Comparison of ENCODE assay signal across 9 mouse cellular contexts in the genomic region with DNA sequence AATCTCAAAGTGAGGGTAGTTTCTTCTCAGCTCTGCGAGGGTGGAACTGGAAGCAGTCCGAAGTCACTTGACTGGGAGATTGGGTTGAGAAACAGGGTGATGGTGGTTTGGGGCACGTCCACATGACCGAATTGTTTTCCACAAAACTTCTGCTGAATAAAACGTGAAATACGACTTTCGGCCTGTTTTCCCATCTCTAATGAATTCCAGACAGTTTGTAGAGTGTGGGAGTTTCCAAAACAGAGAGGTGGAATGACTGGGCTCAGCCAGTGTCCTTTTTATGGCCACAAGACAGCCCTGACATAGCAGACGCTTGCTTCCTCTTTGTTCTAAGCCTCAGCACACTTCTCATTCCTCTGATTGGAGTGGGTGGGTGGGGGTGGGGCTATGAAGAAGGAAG. TPM values are rescaled to one million over a fixed set of nuclear protein-coding genes. Genes with fewer than 3 reads are reported as not detected.
A peak's percentile ranks its signal among the peaks of the same experiment; 100 is the strongest.
DNase-seq lines count a peak whose midpoint lies in the region; ATAC-seq lines count a peak whose summit lies in the region.
"Had no signal": no experiment of that assay in that cellular context is flagged by ENCODE, and none has a peak within 500 bp of the region (broad histone marks: within the 10 kb centered on the region; RNA-seq: fewer than 3 reads in every experiment).

No protein-coding gene starts in this region.

- no peaks in the 10 kb centered on the region for H3K9me3 ChIP-seq in embryonic facial prominence, embryonic 11.5 days (replicated peaks; ENCODE audit: control insufficient read depth, low read length)
- no peaks in the 10 kb centered on the region for H3K9me3 ChIP-seq in embryonic facial prominence, embryonic 10.5 days
- H3K9me3 ChIP-seq in midbrain, embryonic 11.5 days (ENCODE audit: control insufficient read depth, low read length) = no peaks in the 10 kb centered on the region
- H3K9me3 ChIP-seq in midbrain, embryonic 16.5 days (replicated peaks; ENCODE audit: control insufficient read depth, low read length, poor library complexity, severe bottlenecking) = no peaks in the 10 kb centered on the region
- H3K9me3 ChIP-seq: megakaryocyte, embryonic 14.5 days had no signal

- 64% methylated on average over 8 of the region's 8 CpGs for whole genome bisulfite sequencing in embryonic facial prominence, embryonic 11.5 days
- WGBS in embryonic facial prominence, embryonic 10.5 days = 73% methylated on average over 8 of the region's 8 CpGs
- WGBS in midbrain, embryonic 11.5 days = 83% methylated on average over 8 of the region's 8 CpGs
- WGBS in midbrain, embryonic 16.5 days = 83% methylated on average over 8 of the region's 8 CpGs

- no peaks in the 10 kb centered on the region for H3K27me3 ChIP-seq in embryonic facial prominence, embryonic 11.5 days (ENCODE audit: control insufficient read depth, insufficient read depth, low read length)
- 0 out of 2 replicates have a peak, but pooled peaks cover 4% of the 10 kb centered on the region for H3K27me3 ChIP-seq in embryonic facial prominence, embryonic 10.5 days (replicated peaks; ENCODE audit: low read depth, poor library complexity, severe bottlenecking)
- no peaks in the 10 kb centered on the region for H3K27me3 ChIP-seq in midbrain, embryonic 11.5 days (ENCODE audit: control insufficient read depth, insufficient read depth, low read length)
- H3K27me3 ChIP-seq in midbrain, embryonic 16.5 days (ENCODE audit: control insufficient read depth, insufficient read depth, low read depth, low read length) = no peaks in the 10 kb centered on the region
- H3K27me3 ChIP-seq: megakaryocyte, embryonic 14.5 days had no signal

- H3K27ac ChIP-seq in embryonic facial prominence, embryonic 11.5 days (replicated peaks; ENCODE audit: low read depth, low read length) = no peak overlapping the region
- no peak overlapping the region for H3K27ac ChIP-seq in embryonic facial prominence, embryonic 10.5 days (replicated peaks)
- H3K27ac ChIP-seq in midbrain, embryonic 11.5 days (ENCODE audit: low read depth, low read length) = no peak overlapping the region
- H3K27ac ChIP-seq in midbrain, embryonic 16.5 days (ENCODE audit: low read length) = no peak overlapping the region

- no peak overlapping the region for H3K4me3 ChIP-seq in embryonic facial prominence, embryonic 11.5 days (ENCODE audit: low read depth, low read length)
- H3K4me3 ChIP-seq in embryonic facial prominence, embryonic 10.5 days = no peak overlapping the region
- H3K4me3 ChIP-seq in midbrain, embryonic 11.5 days (ENCODE audit: low read depth, low read length) = no peak overlapping the region
- no peak overlapping the region for H3K4me3 ChIP-seq in midbrain, embryonic 16.5 days (ENCODE audit: low read depth, low read length)
- H3K4me3 ChIP-seq: megakaryocyte, embryonic 14.5 days had no signal

- peak; percentile 11 for DNase-seq in embryonic facial prominence, embryonic 11.5 days (ENCODE audit: low spot score)
- no peak for DNase-seq in embryonic facial prominence, embryonic 10.5 days (ENCODE audit: low spot score)
- DNase-seq in midbrain, embryonic 11.5 days (ENCODE audit: low spot score, missing footprints) = peak; percentile 33
- DNase-seq in kidney, postnatal 36 days = peak; percentile 13 to 44
- peak; percentile 16 for DNase-seq in ovary, postnatal 36 days (ENCODE audit: low spot score)
- no peak for DNase-seq in thymus, postnatal 0 days (ENCODE audit: low spot score)
- DNase-seq in adrenal gland, adult 8-10 months = no peak

- H3K4me1 ChIP-seq in embryonic facial prominence, embryonic 11.5 days (ENCODE audit: control insufficient read depth, insufficient read depth, low read length) = no peaks in the 10 kb centered on the region
- H3K4me1 ChIP-seq in embryonic facial prominence, embryonic 10.5 days = peaks cover 10% of the 10 kb centered on the region
- no peaks in the 10 kb centered on the region for H3K4me1 ChIP-seq in midbrain, embryonic 11.5 days (ENCODE audit: control insufficient read depth, insufficient read depth, low read length)
- H3K4me1 ChIP-seq in midbrain, embryonic 16.5 days (ENCODE audit: control insufficient read depth, insufficient read depth, low read length) = no peaks in the 10 kb centered on the region

- H3K4me2 ChIP-seq in embryonic facial prominence, embryonic 11.5 days (ENCODE audit: low read depth, low read length) = no peak overlapping the region
- H3K4me2 ChIP-seq in midbrain, embryonic 11.5 days = no peak overlapping the region
- H3K4me2 ChIP-seq in midbrain, embryonic 16.5 days (ENCODE audit: low read length) = no peak overlapping the region

- no peaks in the 10 kb centered on the region for H3K36me3 ChIP-seq in embryonic facial prominence, embryonic 11.5 days (replicated peaks; ENCODE audit: control insufficient read depth, insufficient read depth, low read depth, low read length)
- H3K36me3 ChIP-seq in embryonic facial prominence, embryonic 10.5 days (replicated peaks) = no peaks in the 10 kb centered on the region
- no peaks in the 10 kb centered on the region for H3K36me3 ChIP-seq in midbrain, embryonic 11.5 days (ENCODE audit: control insufficient read depth, insufficient read depth, low read length)
- no peaks in the 10 kb centered on the region for H3K36me3 ChIP-seq in midbrain, embryonic 16.5 days (ENCODE audit: control insufficient read depth, insufficient read depth, low read length)

- H3K9ac ChIP-seq in embryonic facial prominence, embryonic 11.5 days (replicated peaks; ENCODE audit: low read length) = no peak overlapping the region
- no peak overlapping the region for H3K9ac ChIP-seq in midbrain, embryonic 11.5 days (ENCODE audit: low read length)
- no peak overlapping the region for H3K9ac ChIP-seq in midbrain, embryonic 16.5 days (ENCODE audit: low read depth, low read length)

- ATAC-seq in embryonic facial prominence, embryonic 11.5 days (replicated peaks; ENCODE audit: insufficient number of reproducible peaks, low FRiP score, low TSS enrichment, low read depth) = no peak
- ATAC-seq in midbrain, embryonic 11.5 days (ENCODE audit: low FRiP score) = no peak
- ATAC-seq in midbrain, embryonic 16.5 days = no peak

RNA-seq across cellular contexts. Expression of a gene that starts 13.7 kb away (rescaled TPM):
- 2.2 and 2.9 TPM in 2 replicates for polyA plus RNA-seq in embryonic facial prominence, embryonic 11.5 days (2014; fragmentation: Nextera tagmentation; extraction: Ambion mirVana)
- polyA plus RNA-seq in embryonic facial prominence, embryonic 10.5 days (2016; fragmentation: Nextera tagmentation; extraction: Ambion mirVana) = 2.1 and 2.6 TPM in 2 replicates
- polyA plus RNA-seq in midbrain, embryonic 11.5 days (2014; fragmentation: Nextera tagmentation; extraction: Ambion mirVana) = 0.30 and 0.72 TPM in 2 replicates
- polyA plus RNA-seq in midbrain, embryonic 16.5 days (2015; fragmentation: Nextera tagmentation; extraction: Ambion mirVana) = 1.0 and 1.2 TPM in 2 replicates
- polyA plus RNA-seq in thymus, postnatal 0 days (2015; fragmentation: Nextera tagmentation; extraction: Ambion mirVana) = 1.0 and 1.2 TPM in 2 replicates
- total RNA-seq in adrenal gland, adult 8-10 months (2022) = 10 to 100 TPM in 2 of 4 experiments, 1 to 10 TPM in 2; 8.5 to 11.0 (median 9.9) TPM

Comparison
In these comparisons a context has a peak if more than half of its experiments do, and no peak if none do; other contexts are left out.
1. DNase-seq: peak in embryonic facial prominence, embryonic 11.5 days (single experiment), midbrain, embryonic 11.5 days (single experiment), kidney, postnatal 36 days (2 of 2) and ovary, postnatal 36 days (single experiment); none in embryonic facial prominence, embryonic 10.5 days (single experiment), thymus, postnatal 0 days (single experiment) and adrenal gland, adult 8-10 months (single experiment).